Mouse (Mus musculus): ENCODE results near the gene Mdga1. TPM values are rescaled to one million over a fixed set of nuclear protein-coding genes. Genes with fewer than 3 reads are reported as not detected.

Mdga1 gene
- polyA plus RNA-seq, 1 experiment from 2014 or later = 1.9 TPM

DNA sequence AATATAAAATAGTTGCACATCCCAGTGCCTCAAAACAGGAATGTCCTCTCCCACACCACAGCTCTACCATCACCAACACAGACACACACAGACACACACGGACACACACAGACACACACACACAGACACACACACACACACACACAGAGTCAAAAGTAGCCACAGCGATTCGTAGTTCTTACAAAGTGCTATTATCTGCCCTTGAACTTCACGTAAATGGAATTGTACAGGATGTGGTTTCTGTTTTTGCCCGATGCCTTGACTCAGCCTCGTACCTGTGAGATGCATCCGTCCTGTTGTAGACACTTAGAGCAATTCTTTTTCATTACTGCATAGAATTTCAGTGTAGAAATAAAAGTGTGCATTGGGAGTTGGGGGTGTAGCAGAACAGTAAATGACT is 3.3 kb upstream of the Mdga1 start:
- Histone ChIP-seq H3K9ac (ENCODE audit: low read depth, low read length) (no peak overlapping the region), H3K27me3 (ENCODE audit: control insufficient read depth, insufficient read depth, low read depth, low read length) (no peaks in the 10 kb centered on the region), H3K4me2 (ENCODE audit: low read depth, low read length) (no peak overlapping the region), H3K4me1 (ENCODE audit: control insufficient read depth, low read depth, low read length) (no peaks in the 10 kb centered on the region), H3K27ac (ENCODE audit: low read length) (no peak overlapping the region), H3K9me3 (replicated peaks; ENCODE audit: control insufficient read depth, low read length) (no peaks in the 10 kb centered on the region), H3K4me3 (ENCODE audit: low read depth, low read length) (no peak overlapping the region), H3K36me3 (ENCODE audit: control insufficient read depth, insufficient read depth) (no peaks in the 10 kb centered on the region)
- no peak for ATAC-seq (ENCODE audit: low read depth)
- 45% methylated on average over 7 of the region's 7 CpGs for WGBS (ENCODE audit: insufficient replicate concordance)

DNA sequence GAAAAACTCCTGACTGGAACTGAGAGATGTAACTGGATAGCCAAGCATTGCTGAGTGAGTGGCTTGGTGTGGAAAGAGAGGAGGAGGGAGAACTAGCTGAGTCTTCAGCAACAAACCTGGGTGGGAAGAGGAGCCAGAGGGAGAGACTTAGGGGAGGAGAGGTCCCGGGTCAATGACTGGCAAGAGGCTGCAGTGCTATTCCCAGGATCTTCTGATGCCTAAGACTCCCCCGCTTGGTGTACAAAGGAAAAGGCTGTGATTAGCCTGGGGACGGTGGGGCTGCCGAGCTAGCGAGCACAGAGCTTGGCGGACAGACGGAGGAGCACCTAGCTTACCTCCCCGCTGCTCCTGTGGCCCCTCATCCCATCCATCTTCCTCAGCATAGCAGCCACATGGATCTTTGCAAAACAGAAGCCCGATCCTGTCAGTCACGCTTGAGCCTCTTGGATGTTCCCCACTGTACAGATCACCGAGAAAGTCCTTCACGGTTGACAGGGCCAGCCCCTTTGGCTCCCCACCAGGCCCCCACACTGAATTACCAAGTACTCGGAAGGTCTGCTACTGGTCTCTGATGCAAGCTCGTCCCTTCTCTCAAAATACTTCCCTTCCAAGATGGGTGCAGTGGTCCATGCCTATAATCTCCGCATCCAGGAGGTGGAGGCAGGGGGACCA is 2.0 kb upstream of the Mdga1 start:
- Histone ChIP-seq H3K9ac (ENCODE audit: low read depth, low read length) (no peak overlapping the region), H3K36me3 (ENCODE audit: control insufficient read depth, insufficient read depth) (no peaks in the 10 kb centered on the region), H3K4me2 (ENCODE audit: low read depth, low read length) (no peak overlapping the region), H3K9me3 (replicated peaks; ENCODE audit: control insufficient read depth, low read length) (no peaks in the 10 kb centered on the region), H3K4me3 (ENCODE audit: low read depth, low read length) (no peak overlapping the region), H3K27me3 (ENCODE audit: control insufficient read depth, insufficient read depth, low read depth, low read length) (no peaks in the 10 kb centered on the region), H3K4me1 (ENCODE audit: control insufficient read depth, low read depth, low read length) (no peaks in the 10 kb centered on the region), H3K27ac (ENCODE audit: low read length) (no peak overlapping the region)
- 60% methylated on average over 15 of the region's 15 CpGs for whole genome bisulfite sequencing (ENCODE audit: insufficient replicate concordance)
- ATAC-seq (ENCODE audit: low read depth) = no peak

DNA sequence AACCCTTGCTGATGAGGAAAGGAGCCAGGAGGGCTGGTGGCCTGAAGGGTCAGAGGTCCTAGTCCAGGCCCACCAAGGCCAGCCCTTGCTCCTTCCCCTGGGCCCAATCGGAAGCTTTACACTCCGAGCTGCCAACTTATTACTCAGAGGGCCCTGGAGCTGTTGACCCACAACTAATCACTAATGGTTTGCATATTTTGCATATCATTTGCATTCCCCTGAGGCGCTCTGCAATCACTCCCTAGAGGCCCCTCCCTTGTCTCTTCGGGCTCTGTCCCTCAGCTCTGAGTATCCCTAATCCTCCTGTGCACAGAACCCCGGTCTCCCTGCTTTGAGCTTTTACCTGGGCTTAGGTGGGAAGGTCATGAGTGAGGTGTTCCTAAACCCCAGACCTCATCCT is 4.4 kb downstream of the Mdga1 start:
- peaks cover 9% of the 10 kb centered on the region for H3K27me3 ChIP-seq (ENCODE audit: control insufficient read depth, insufficient read depth, low read depth, low read length)
- no peaks in the 10 kb centered on the region for H3K36me3 ChIP-seq (ENCODE audit: control insufficient read depth, insufficient read depth)
- H3K4me1 ChIP-seq (ENCODE audit: control insufficient read depth, low read depth, low read length) = peaks cover 3% of the 10 kb centered on the region; the same call in 1 of the 2 replicates
- no peak overlapping the region for H3K9ac ChIP-seq (ENCODE audit: low read depth, low read length)
- no peak overlapping the region for H3K4me2 ChIP-seq (ENCODE audit: low read depth, low read length)
- 34% methylated on average over 5 of the region's 5 CpGs for WGBS (ENCODE audit: insufficient replicate concordance)
- H3K27ac ChIP-seq (ENCODE audit: low read length) = no peak overlapping the region
- no peak overlapping the region for H3K4me3 ChIP-seq (ENCODE audit: low read depth, low read length)
- no peaks in the 10 kb centered on the region for H3K9me3 ChIP-seq (replicated peaks; ENCODE audit: control insufficient read depth, low read length)
- ATAC-seq (ENCODE audit: low read depth) = no peak

DNA sequence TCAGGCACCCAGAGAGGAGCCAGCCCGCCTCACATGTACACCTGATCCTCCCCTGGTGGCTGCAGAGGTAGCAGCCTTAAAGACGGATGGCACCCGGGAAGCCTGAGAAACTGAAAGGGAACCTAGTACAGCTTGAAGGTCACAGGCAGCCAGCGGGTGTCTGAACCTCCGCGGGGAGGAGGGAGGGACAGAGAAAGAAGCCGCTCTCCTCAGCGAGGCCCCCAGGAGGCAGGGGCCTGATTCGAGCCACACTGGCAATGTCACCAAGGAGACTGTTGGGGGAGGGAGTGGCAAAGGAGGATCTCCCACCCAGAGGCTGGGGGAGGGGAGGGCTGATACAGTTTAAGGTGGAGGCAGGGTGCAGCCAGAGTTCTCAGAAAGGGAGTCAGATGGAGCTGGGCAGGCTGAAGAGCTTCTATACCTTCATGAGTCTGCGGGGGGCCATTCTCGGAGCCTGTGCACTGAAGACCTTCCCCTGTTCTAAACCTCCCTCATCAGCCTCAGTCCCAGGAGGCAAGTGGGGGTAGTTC is 6.1 kb downstream of the Mdga1 start:
- H3K27me3 ChIP-seq (ENCODE audit: control insufficient read depth, insufficient read depth, low read depth, low read length) = peaks cover 9% of the 10 kb centered on the region
- no peak overlapping the region; the same call in 1 of the 2 replicates for H3K4me3 ChIP-seq (ENCODE audit: low read depth, low read length)
- H3K27ac ChIP-seq (ENCODE audit: low read length) = no peak overlapping the region
- WGBS (ENCODE audit: insufficient replicate concordance) = 5% methylated on average over 11 of the region's 11 CpGs
- H3K4me1 ChIP-seq (ENCODE audit: control insufficient read depth, low read depth, low read length) = peaks cover 3% of the 10 kb centered on the region; the same call in 1 of the 2 replicates
- H3K4me2 ChIP-seq (ENCODE audit: low read depth, low read length) = peak overlapping the region; percentile 22
- no peak overlapping the region for H3K9ac ChIP-seq (ENCODE audit: low read depth, low read length)
- no peaks in the 10 kb centered on the region for H3K9me3 ChIP-seq (replicated peaks; ENCODE audit: control insufficient read depth, low read length)
- H3K36me3 ChIP-seq (ENCODE audit: control insufficient read depth, insufficient read depth) = no peaks in the 10 kb centered on the region
- ATAC-seq (ENCODE audit: low read depth) = no peak

DNA sequence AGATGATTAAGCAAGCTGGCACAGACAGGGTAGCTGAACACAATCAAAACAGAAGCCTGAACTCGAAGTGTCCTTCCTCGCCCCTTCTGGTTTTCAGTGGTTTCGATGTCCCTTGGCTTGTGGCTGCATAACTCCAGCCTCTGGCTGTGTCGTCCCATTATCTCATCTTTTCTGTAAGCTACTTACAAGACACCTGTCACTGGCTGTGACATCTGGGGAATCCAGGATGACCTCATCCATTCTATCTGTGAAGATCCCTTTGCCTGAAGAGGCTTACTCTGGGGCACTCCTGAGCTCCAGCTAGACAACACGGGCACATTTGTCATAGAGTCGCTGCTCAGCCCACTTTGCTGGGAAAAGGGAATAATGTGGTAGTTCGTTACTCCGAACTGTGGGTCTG is 14.0 kb downstream of the Mdga1 start:
- 55% methylated on average over 8 of the region's 8 CpGs for WGBS (ENCODE audit: insufficient replicate concordance)

DNA sequence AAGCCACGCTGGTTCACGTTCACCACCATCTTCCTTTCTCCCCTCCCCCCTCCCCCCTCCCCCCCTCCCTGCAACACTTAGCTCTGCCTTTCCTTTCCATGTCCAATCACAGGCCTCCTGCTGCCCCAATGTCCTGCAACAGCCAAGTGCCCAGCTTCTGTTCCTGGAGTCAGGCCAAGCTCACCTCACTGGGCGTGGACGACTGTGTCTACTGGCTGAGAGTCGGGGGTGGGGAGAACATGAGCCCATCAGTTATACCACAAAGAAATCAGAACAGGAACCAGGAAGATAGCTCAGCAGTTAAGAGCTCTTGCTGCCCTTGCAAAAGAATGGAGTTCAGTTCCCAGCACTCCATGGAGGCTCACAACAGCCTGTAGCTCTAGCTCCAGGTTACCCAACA is 15.6 kb downstream of the Mdga1 start:
- Histone ChIP-seq H3K9ac (ENCODE audit: low read depth, low read length) (no peak overlapping the region), H3K27me3 (ENCODE audit: control insufficient read depth, insufficient read depth, low read depth, low read length) (no peaks in the 10 kb centered on the region), H3K9me3 (replicated peaks; ENCODE audit: control insufficient read depth, low read length) (no peaks in the 10 kb centered on the region), H3K4me1 (ENCODE audit: control insufficient read depth, low read depth, low read length) (no peaks in the 10 kb centered on the region), H3K36me3 (ENCODE audit: control insufficient read depth, insufficient read depth) (no peaks in the 10 kb centered on the region), H3K4me3 (ENCODE audit: low read depth, low read length) (no peak overlapping the region), H3K4me2 (ENCODE audit: low read depth, low read length) (no peak overlapping the region), H3K27ac (ENCODE audit: low read length) (no peak overlapping the region)
- 45% methylated on average over 5 of the region's 5 CpGs for WGBS (ENCODE audit: insufficient replicate concordance)
- no peak for ATAC-seq (ENCODE audit: low read depth)

More for the DNA sequence above, 14.0 kb downstream of the Mdga1 start:
- Histone ChIP-seq H3K4me3 (ENCODE audit: low read depth, low read length) (no peak overlapping the region), H3K27ac (ENCODE audit: low read length) (no peak overlapping the region), H3K36me3 (ENCODE audit: control insufficient read depth, insufficient read depth) (no peaks in the 10 kb centered on the region), H3K4me1 (ENCODE audit: control insufficient read depth, low read depth, low read length) (no peaks in the 10 kb centered on the region), H3K27me3 (ENCODE audit: control insufficient read depth, insufficient read depth, low read depth, low read length) (no peaks in the 10 kb centered on the region), H3K9ac (ENCODE audit: low read depth, low read length) (no peak overlapping the region), H3K9me3 (replicated peaks; ENCODE audit: control insufficient read depth, low read length) (no peaks in the 10 kb centered on the region), H3K4me2 (ENCODE audit: low read depth, low read length) (no peak overlapping the region)
- no peak for ATAC-seq (ENCODE audit: low read depth)

DNA sequence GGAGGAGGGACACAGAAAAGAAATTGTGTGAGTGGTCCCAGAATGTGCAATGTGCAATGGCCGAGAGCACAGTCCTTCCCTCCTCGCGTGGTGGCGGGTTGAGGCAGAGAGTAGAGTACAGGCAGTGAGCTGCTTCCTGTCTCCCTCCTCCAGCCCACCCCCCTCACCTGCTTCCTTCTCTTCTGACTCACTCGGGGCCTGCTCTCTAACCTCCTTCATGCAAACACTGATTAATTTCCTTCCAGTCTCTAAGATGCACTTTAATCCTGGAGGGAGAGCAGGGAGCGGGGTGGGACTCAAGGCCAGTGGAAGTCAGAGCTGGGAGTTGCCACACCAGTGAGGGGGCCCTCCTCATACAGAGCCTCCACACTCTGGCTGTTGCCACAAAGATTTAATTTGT is 18.8 kb downstream of the Mdga1 start:
- no peaks in the 10 kb centered on the region for H3K4me1 ChIP-seq (ENCODE audit: control insufficient read depth, low read depth, low read length)
- WGBS (ENCODE audit: insufficient replicate concordance) = 20% methylated on average over 6 of the region's 6 CpGs
- H3K4me3 ChIP-seq (ENCODE audit: low read depth, low read length) = no peak overlapping the region
- no peak overlapping the region for H3K9ac ChIP-seq (ENCODE audit: low read depth, low read length)
- H3K9me3 ChIP-seq (replicated peaks; ENCODE audit: control insufficient read depth, low read length) = no peaks in the 10 kb centered on the region
- H3K27me3 ChIP-seq (ENCODE audit: control insufficient read depth, insufficient read depth, low read depth, low read length) = no peaks in the 10 kb centered on the region
- H3K4me2 ChIP-seq (ENCODE audit: low read depth, low read length) = no peak overlapping the region
- no peak for ATAC-seq (ENCODE audit: low read depth)
- no peaks in the 10 kb centered on the region for H3K36me3 ChIP-seq (ENCODE audit: control insufficient read depth, insufficient read depth)
- no peak overlapping the region for H3K27ac ChIP-seq (ENCODE audit: low read length)

DNA sequence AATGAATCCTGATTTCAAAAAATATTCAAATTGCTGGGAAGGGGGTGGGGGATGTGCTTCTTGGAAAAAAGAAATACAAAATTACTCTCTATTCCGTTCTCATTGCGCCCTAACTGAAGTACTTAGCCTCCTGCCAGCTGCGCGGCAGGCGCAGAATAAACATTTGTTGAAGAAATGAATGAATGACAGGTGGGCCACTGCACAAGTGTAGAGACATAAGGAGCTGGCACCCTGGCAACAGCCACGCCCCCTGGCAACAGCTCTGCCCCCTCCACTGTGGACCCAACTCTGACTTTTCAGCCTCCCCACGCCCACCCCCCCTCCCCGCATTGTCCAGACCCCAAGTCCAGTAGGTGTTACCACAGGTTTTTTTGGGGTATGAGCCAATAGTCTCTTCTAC is 19.3 kb downstream of the Mdga1 start:
- Histone ChIP-seq H3K27me3 (ENCODE audit: control insufficient read depth, insufficient read depth, low read depth, low read length) (no peaks in the 10 kb centered on the region), H3K9ac (ENCODE audit: low read depth, low read length) (no peak overlapping the region), H3K27ac (ENCODE audit: low read length) (no peak overlapping the region), H3K4me3 (ENCODE audit: low read depth, low read length) (no peak overlapping the region), H3K4me2 (ENCODE audit: low read depth, low read length) (no peak overlapping the region), H3K36me3 (ENCODE audit: control insufficient read depth, insufficient read depth) (no peaks in the 10 kb centered on the region), H3K9me3 (replicated peaks; ENCODE audit: control insufficient read depth, low read length) (no peaks in the 10 kb centered on the region), H3K4me1 (ENCODE audit: control insufficient read depth, low read depth, low read length) (no peaks in the 10 kb centered on the region)
- 70% methylated on average over 8 of the region's 8 CpGs for WGBS (ENCODE audit: insufficient replicate concordance)
- ATAC-seq (ENCODE audit: low read depth) = no peak

DNA sequence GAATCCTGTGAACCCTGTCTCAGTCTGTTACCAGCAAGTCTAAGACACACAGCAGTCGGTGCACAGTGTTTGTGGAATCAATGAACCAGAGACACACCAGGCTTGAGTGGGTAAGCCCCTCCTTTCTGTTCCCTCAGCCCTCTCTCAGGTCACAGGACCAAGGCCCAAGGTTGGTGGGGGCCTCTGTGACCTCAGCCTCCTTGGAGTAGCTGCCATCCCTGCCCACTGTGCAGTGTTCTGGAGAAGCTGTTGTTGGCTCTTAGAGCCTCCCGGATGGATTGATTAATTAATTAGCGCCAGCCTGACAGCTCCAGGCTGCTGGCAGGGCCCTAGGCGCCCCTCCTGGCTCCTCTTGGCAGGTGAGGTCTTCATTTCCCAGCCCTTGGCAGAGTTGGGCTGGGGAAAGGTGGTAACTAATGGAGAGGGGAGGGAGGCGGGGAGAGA is 22.6 kb downstream of the Mdga1 start:
- no peak overlapping the region for H3K27ac ChIP-seq (ENCODE audit: low read length)
- no peaks in the 10 kb centered on the region for H3K9me3 ChIP-seq (replicated peaks; ENCODE audit: control insufficient read depth, low read length)
- H3K27me3 ChIP-seq (ENCODE audit: control insufficient read depth, insufficient read depth, low read depth, low read length) = no peaks in the 10 kb centered on the region
- no peak overlapping the region for H3K4me2 ChIP-seq (ENCODE audit: low read depth, low read length)
- H3K9ac ChIP-seq (ENCODE audit: low read depth, low read length) = no peak overlapping the region
- ATAC-seq (ENCODE audit: low read depth) = no peak
- 49% methylated on average over 5 of the region's 5 CpGs for WGBS (ENCODE audit: insufficient replicate concordance)
- H3K4me1 ChIP-seq (ENCODE audit: control insufficient read depth, low read depth, low read length) = no peaks in the 10 kb centered on the region
- H3K36me3 ChIP-seq (ENCODE audit: control insufficient read depth, insufficient read depth) = no peaks in the 10 kb centered on the region
- no peak overlapping the region for H3K4me3 ChIP-seq (ENCODE audit: low read depth, low read length)
